Mouse (Mus musculus): Measurements from ENCODE around the gene Ikzf4. TPM values are rescaled to one million over a fixed set of nuclear protein-coding genes. Genes with fewer than 3 reads are reported as not detected.

Gene Ikzf4
- total and polyA plus RNA-seq, 3 experiments = 0.03 TPM; not detected in 2

DNA sequence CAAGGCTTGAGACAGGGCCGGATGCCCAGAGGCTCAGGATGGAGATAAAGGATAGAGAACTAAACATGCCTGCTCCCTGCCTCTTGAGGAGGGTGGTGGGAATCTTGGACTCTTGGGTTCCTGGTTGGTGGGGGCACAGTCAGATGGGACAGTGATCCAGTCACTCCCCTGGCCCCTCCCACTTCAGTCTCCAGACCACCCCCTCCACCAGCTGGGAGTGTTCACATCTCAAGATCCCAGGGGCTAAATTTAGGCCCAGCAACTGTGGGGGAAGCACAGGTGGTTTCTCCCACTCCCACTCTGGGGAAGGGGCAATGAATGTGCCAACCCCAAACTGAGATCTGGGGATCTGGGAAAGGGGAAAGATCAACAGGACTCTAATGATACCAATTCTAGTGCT lies 57.7 kb downstream of the Ikzf4 start:
- no peak for DNase-seq (ENCODE audit: low read depth, low spot score)
- Histone ChIP-seq H3K4me3 (ENCODE audit: control insufficient read depth in 1 of 2, insufficient read depth in 1 of 2, low read depth in 2 of 2, low read length in 2 of 2) (no peak overlapping the region), H3K27me3 (ENCODE audit: control insufficient read depth in 1 of 2, insufficient read depth in 2 of 2, low read length in 2 of 2) (peaks cover 2 to 6% of the 10 kb centered on the region in 2 experiments), H3K36me3 (ENCODE audit: control insufficient read depth in 1 of 2, insufficient read depth in 2 of 2, low read length in 2 of 2) (peaks cover 0 to 18% of the 10 kb centered on the region in 2 experiments; a peak in 2 of 4 replicates), H3K27ac (ENCODE audit: control insufficient read depth, low read depth, low read length) (no peak overlapping the region), H3K79me2 (ENCODE audit: control insufficient read depth, insufficient read depth, low read length, poor library complexity) (no peaks in the 10 kb centered on the region), H3K4me1 (ENCODE audit: control insufficient read depth in 1 of 2, insufficient read depth in 2 of 2, low read length in 2 of 2) (peaks cover 12 to 23% of the 10 kb centered on the region in 2 experiments), H3K9me3 (replicated peaks; ENCODE audit: insufficient read depth, low read length) (no peaks in the 10 kb centered on the region), H3K9ac (ENCODE audit: control insufficient read depth, low read depth, low read length, poor library complexity, severe bottlenecking) (no peak overlapping the region)
- TF ChIP-seq RAD21 (IDR thresholded peaks at IDR 0.05; ENCODE audit: low read depth, low read length) = no peak
- no peak for TF ChIP-seq GABPA (IDR thresholded peaks at IDR 0.05; ENCODE audit: low read depth, low read length)
- no peak for TF ChIP-seq POLR2AphosphoS2 (IDR thresholded peaks at IDR 0.05; ENCODE audit: low read length)
- TF ChIP-seq USF2 (IDR thresholded peaks at IDR 0.05; ENCODE audit: borderline replicate concordance in 1 of 2, insufficient read depth in 1 of 2, low read depth in 1 of 2, low read length in 2 of 2) = no peak
- no peak for TF ChIP-seq ZKSCAN1 (IDR thresholded peaks at IDR 0.05; ENCODE audit: low read depth, low read length)
- TF ChIP-seq ZNF384 (IDR thresholded peaks at IDR 0.05; ENCODE audit: low read depth, low read length) = no peak
- no peak for TF ChIP-seq ELF1 (IDR thresholded peaks at IDR 0.05; ENCODE audit: low read depth, low read length)
- no peak for TF ChIP-seq CTCF (IDR thresholded peaks at IDR 0.05 in 2 of 3, conservative IDR thresholded peaks at IDR 0.05 in 1 of 3; ENCODE audit: control insufficient read depth in 1 of 3, insufficient read depth in 1 of 3, low read depth in 2 of 3, low read length in 3 of 3, poor library complexity in 1 of 3, severe bottlenecking in 1 of 3)
- TF ChIP-seq USF1 (IDR thresholded peaks at IDR 0.05; ENCODE audit: low read depth, low read length) = no peak
- TF ChIP-seq TAL1 (IDR thresholded peaks at IDR 0.05; ENCODE audit: low read length) = no peak

GRCm38 (mm10) chr10:128587697-128588096 lies 58.1 kb downstream of the Ikzf4 start:
- Histone ChIP-seq H3K9me3 (replicated peaks; ENCODE audit: insufficient read depth, low read length) (no peaks in the 10 kb centered on the region), H3K27me3 (ENCODE audit: control insufficient read depth in 1 of 2, insufficient read depth in 2 of 2, low read length in 2 of 2) (peaks cover 2 to 6% of the 10 kb centered on the region in 2 experiments), H3K36me3 (ENCODE audit: control insufficient read depth in 1 of 2, insufficient read depth in 2 of 2, low read length in 2 of 2) (peaks cover 0 to 18% of the 10 kb centered on the region in 2 experiments; a peak in 2 of 4 replicates), H3K4me1 (ENCODE audit: control insufficient read depth in 1 of 2, insufficient read depth in 2 of 2, low read length in 2 of 2) (peaks cover 12 to 23% of the 10 kb centered on the region in 2 experiments), H3K79me2 (ENCODE audit: control insufficient read depth, insufficient read depth, low read length, poor library complexity) (no peaks in the 10 kb centered on the region), H3K27ac (ENCODE audit: control insufficient read depth, low read depth, low read length) (no peak overlapping the region), H3K4me3 (ENCODE audit: control insufficient read depth in 1 of 2, insufficient read depth in 1 of 2, low read depth in 2 of 2, low read length in 2 of 2) (no peak overlapping the region), H3K9ac (ENCODE audit: control insufficient read depth, low read depth, low read length, poor library complexity, severe bottlenecking) (no peak overlapping the region)
- DNase-seq (ENCODE audit: low read depth, low spot score) = no peak
- TF ChIP-seq HCFC1 (IDR thresholded peaks at IDR 0.05; ENCODE audit: low read depth, low read length) (no peak), NRF1 (IDR thresholded peaks at IDR 0.05; ENCODE audit: insufficient read depth, low read depth, low read length, poor library complexity, severe bottlenecking) (no peak), POLR2AphosphoS5 (IDR thresholded peaks at IDR 0.05; ENCODE audit: borderline replicate concordance, low read depth, low read length) (no peak), GABPA (IDR thresholded peaks at IDR 0.05; ENCODE audit: low read depth, low read length) (no peak), POLR2AphosphoS2 (IDR thresholded peaks at IDR 0.05; ENCODE audit: low read length) (no peak), TBP (IDR thresholded peaks at IDR 0.05; ENCODE audit: low read depth, low read length) (no peak), RCOR1 (IDR thresholded peaks at IDR 0.05; ENCODE audit: low read depth, low read length) (no peak), CTCF (IDR thresholded peaks at IDR 0.05 in 2 of 3, conservative IDR thresholded peaks at IDR 0.05 in 1 of 3; ENCODE audit: control insufficient read depth in 1 of 3, insufficient read depth in 1 of 3, low read depth in 2 of 3, low read length in 3 of 3, poor library complexity in 1 of 3, severe bottlenecking in 1 of 3) (no peak), USF2 (IDR thresholded peaks at IDR 0.05; ENCODE audit: borderline replicate concordance in 1 of 2, insufficient read depth in 1 of 2, low read depth in 1 of 2, low read length in 2 of 2) (no peak), NELFE (IDR thresholded peaks at IDR 0.05; ENCODE audit: low read depth, low read length) (no peak), CHD1 (IDR thresholded peaks at IDR 0.05; ENCODE audit: low read depth, low read length) (no peak), EP300 (IDR thresholded peaks at IDR 0.05; ENCODE audit: low read depth in 1 of 2, low read length in 2 of 2) (no peak), KAT2A (conservative IDR thresholded peaks at IDR 0.05; ENCODE audit: low read depth, low read length) (no peak), ZC3H11A (IDR thresholded peaks at IDR 0.05; ENCODE audit: low read depth, low read length) (no peak), TAL1 (IDR thresholded peaks at IDR 0.05; ENCODE audit: low read length) (no peak)
